Mouse (Mus musculus) megakaryocyte, embryonic 14.5 days (primary cell): ENCODE measurements around the gene Rffl.

Experiments used
- FLI1 ChIP-seq: IDR thresholded peaks from 2 replicates; pipeline ENCODE4 v1.6.1; 2012; ENCODE audit warnings: low read length, inconsistent platforms, mixed read lengths
- GATA1 ChIP-seq: IDR thresholded peaks from 3 replicates; pipeline ENCODE4 v1.6.1; 2012; ENCODE audit warnings: mixed read lengths, low read length, inconsistent platforms, borderline replicate concordance

DNA sequence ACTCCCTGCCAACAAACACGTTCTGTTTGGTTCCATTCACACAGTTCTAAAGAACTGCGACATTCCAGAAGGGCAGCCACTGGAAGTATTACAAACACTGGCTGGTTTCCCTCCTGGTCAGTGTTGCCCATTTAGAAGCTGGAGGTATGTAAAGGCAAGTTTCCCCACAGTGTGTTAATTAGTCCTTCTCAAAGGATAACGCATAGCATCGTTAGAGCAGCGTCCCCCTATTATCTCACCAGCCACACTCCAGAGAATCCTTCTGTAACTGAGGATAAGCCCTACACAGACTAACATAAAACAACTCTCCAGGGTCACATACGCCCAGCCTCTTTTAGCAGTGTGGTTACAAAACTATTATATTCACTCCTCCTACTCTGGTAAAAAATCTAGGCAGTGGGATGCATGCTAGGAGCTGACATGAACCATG lies 23.4 kb downstream of the Rffl start:
- TF ChIP-seq GATA1 (no peak), FLI1 (no peak)
